Mouse (Mus musculus) kidney, adult 11 months (tissue): ENCODE data around the gene Olfr1265.

Experiments
- DNase-seq: peaks from one replicate; pipeline ENCODE4 v3.0.0; 2022

The Olfr1265 gene

GRCm38 (mm10) chr2:90035037-90035436 is at the start of gene Olfr1265:
Gene Olfr1265, plus strand, starts transcription at chr2:90035337.
- no peak for DNase-seq

- DNase-seq = no peak
These were observed 44.2 kb upstream of the Olfr1265 start, which contains the start of gene Olfr1261 for GRCm38 (mm10) chr2:89990921-89991320. Gene Olfr1261, plus strand, starts transcription at chr2:89991221.

- no peak for DNase-seq
These were observed 35.3 kb upstream of the Olfr1265 start, which contains the start of gene Olfr1262 for GRCm38 (mm10) chr2:89999845-90000244. Gene Olfr1262, plus strand, starts transcription at chr2:90000145.

DNA sequence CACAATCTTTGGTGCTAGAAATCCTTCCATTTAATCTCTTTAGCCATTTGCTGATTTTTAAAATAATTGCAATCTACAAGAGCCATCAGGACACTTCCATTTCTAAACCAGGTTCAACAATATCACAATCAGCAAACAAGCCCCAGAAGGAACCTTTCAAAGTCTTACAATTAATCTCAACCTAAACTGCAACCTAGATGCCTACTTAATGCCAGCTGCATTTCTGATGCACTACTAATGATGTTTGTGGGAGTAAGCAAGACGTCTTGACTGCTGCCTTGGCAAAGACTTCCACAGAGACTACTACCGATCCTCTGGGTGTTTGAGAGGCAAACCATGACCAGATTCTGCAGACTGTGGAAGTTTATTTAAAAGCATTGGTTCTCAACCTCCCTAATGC is 23.3 kb upstream of the Olfr1265 start, which contains the start of gene Olfr1263:
Gene Olfr1263, plus strand, starts transcription at position 301 of the 400 bp plus-strand sequence.
- DNase-seq = no peak

DNA sequence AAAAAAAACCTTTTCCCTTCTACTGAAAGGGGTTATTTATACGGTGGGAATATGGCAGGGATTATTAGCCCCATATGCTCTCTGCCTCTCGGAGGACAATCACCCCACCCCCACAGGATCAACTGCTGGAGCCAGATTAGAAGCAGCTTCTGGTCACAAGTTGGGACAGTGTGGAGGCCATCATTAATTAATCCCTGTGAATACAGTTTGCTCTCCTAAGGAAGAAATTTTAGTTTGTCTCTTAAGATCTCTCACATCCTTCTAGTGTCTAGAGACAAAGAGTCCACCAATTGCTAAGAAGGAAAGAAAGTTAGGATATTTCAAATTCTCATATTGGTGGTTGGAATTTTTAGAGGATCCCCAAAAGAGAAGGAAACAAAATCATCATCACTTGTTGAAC is 9.7 kb upstream of the Olfr1265 start, which contains the start of gene Olfr1264:
Gene Olfr1264, minus strand, starts transcription at position 101 of the 400 bp plus-strand sequence.
- no peak for DNase-seq

DNA sequence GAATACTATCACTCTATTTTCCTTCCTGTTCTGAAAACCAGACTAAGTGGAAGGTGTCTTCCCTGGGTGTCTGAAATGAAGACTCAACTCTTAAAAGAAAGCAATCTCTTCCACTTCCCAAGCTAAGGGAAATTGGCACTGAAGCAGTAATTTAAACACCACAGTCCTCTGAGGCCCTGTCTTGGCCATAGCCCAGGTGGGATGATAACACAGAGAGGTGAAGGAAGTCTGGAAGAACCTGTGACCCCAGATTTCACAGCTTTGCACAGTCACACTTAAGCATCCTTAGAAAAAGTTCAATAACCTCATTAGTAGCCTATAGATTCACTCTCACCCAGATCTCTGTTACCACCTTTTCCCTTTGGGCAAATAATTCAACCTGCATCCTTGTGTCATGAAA is 28.4 kb downstream of the Olfr1265 start, which contains the start of gene Olfr140:
Gene Olfr140, minus strand, starts transcription at position 101 of the 400 bp plus-strand sequence.
- no peak for DNase-seq

DNA sequence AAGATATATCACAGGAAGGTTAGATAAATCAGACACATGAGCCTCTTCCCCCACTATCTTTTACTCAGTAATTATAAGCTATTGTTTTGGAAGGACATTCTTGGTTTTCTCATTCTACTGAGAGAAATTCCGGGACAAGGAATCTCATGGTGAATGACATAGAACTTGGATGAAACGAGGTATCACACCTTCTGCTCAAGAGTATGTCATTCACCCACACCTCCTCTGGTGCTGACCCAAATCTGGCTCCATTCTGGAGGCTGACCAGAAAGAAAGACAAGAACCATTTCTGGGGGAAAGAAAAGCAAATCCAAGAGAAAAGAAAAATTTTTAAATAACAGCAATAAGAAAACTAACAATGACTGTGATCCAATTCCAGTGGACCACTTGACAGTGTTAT is 34.9 kb downstream of the Olfr1265 start:
- DNase-seq = no peak
